Mouse (Mus musculus) limb, embryonic 14.5 days (tissue): ENCODE measurements at regions not wholly inside any gene's neighbourhood (a gene's known extent, or its start where the extent isn't known, plus 50 kb on each side); places are given as distances from the start of the nearest gene placed in this dataset.

Experiments
- ATAC-seq: fragments of 200-750 bp; cut with Nextera tagmentation; 2 replicates; pipeline ENCODE4 v1.8.0; 2017; ENCODE audit warnings: low read depth, moderate number of reproducible peaks, moderate TSS enrichment; ENCODE audit not compliant: low FRiP score
- DNase-seq: peaks from one replicate; pipeline ENCODE4 v3.0.0-alpha.2; 2015; ENCODE audit warnings: low spot score
- H3K27ac ChIP-seq: fragments of 300-500 bp; sonication (generic); replicated peaks from 2 replicates; pipeline ENCODE4 v1.5.1; 2014; ENCODE audit warnings: low read depth, mild to moderate bottlenecking, low read length, moderate library complexity, mixed read lengths
- H3K27me3 ChIP-seq: fragments of 300-500 bp; sonication (generic); 2 replicates; pipeline ENCODE4 v1.6.1; 2014; ENCODE audit warnings: low read length, mixed read lengths; ENCODE audit not compliant: control insufficient read depth, insufficient read depth
- H3K36me3 ChIP-seq: fragments of 300-500 bp; sonication (generic); 2 replicates; pipeline ENCODE4 v1.6.1; 2014; ENCODE audit warnings: mild to moderate bottlenecking, low read length, moderate library complexity, mixed read lengths; ENCODE audit not compliant: control insufficient read depth, insufficient read depth
- H3K4me1 ChIP-seq: fragments of 300-500 bp; sonication (generic); 2 replicates; pipeline ENCODE4 v1.6.1; 2014; ENCODE audit warnings: antibody characterized with exemption, low read length, mixed read lengths; ENCODE audit not compliant: control insufficient read depth, insufficient read depth
- H3K4me2 ChIP-seq: fragments of 300-500 bp; sonication (generic); replicated peaks from 2 replicates; pipeline ENCODE4 v1.6.1; 2014; ENCODE audit warnings: low read depth, mild to moderate bottlenecking, low read length, moderate library complexity; ENCODE audit not compliant: severe bottlenecking
- H3K4me3 ChIP-seq: fragments of 300-500 bp; sonication (generic); replicated peaks from 2 replicates; pipeline ENCODE4 v1.5.1; 2014; ENCODE audit warnings: low read length
- H3K9ac ChIP-seq: fragments of 300-500 bp; sonication (generic); 2 replicates; pipeline ENCODE4 v1.6.1; 2014; ENCODE audit warnings: mild to moderate bottlenecking, low read depth, low read length, moderate library complexity; ENCODE audit not compliant: severe bottlenecking
- H3K9me3 ChIP-seq: fragments of 300-500 bp; sonication (generic); 2 replicates; pipeline ENCODE4 v1.6.1; 2016; ENCODE audit warnings: low read length; ENCODE audit not compliant: control insufficient read depth
- POLR2A ChIP-seq: fragments of 200-500 bp; IDR thresholded peaks from 2 replicates; pipeline ENCODE4 v1.8.0; 2012; ENCODE audit warnings: inconsistent platforms, mild to moderate bottlenecking, moderate library complexity, borderline replicate concordance; ENCODE audit not compliant: insufficient read depth, insufficient read length; ENCODE audit errors: extremely low read depth
- WGBS: fragments of 180-500 bp; shearing (Covaris S2); extraction: QIAGEN DNeasy Blood & Tissue Kit; methylation state at CpG from one replicate; pipeline ENCODE4 v1.1.7; 2014; 5-methylcytosine and 5-hydroxymethylcytosine counted together

DNA sequence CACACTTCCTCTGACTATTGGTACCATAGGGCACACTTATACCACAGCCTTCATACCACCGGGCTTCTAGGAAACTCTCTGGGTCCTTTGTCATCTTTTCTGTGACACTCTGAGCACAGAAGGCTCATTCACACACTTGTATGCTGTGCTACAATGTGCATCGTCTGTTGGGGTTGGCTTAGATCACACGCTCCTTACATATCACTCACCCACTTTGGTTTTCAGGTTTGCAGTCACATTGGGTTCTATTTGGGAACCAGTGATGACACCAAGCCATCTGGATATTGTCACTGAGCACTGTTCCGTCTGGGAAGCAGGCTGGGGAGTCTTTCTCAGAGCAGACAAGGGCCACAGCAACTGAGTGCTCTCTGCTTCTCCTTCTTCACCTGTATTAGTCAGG, 74.1 kb upstream of the Vldlr start:
- Histone ChIP-seq H3K4me3 (no peak overlapping the region), H3K4me2 (no peak overlapping the region), H3K27me3 (no peaks in the 10 kb centered on the region), H3K27ac (no peak overlapping the region), H3K9ac (no peak overlapping the region), H3K36me3 (no peaks in the 10 kb centered on the region), H3K9me3 (no peaks in the 10 kb centered on the region), H3K4me1 (no peaks in the 10 kb centered on the region)
- DNase-seq (no peak), ATAC-seq (no peak)
- TF ChIP-seq POLR2A: no peak
- WGBS: 95% methylated on average over 4 of the region's 4 CpGs

DNA sequence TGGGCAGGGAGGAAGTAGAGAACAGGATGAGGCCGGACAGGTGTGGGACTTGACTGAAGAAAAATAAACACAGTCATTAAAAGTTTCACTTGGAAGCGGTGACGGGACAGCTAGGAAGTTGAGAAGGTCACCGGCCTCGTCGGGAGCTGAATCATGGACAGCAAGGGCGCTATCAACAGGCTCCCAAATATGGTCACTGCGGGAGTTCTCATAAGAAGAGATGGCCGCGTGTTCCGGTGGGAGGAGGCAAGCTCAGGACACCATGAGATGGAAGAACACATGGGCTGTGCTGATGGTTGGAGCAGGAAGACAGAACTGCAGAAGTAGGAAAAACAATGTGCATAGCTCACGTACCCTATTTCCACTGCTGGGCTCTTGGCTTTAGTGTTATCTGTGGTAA, 68.9 kb upstream of the Vldlr start:
- H3K9me3 ChIP-seq: no peaks in the 10 kb centered on the region
- H3K27me3 ChIP-seq: no peaks in the 10 kb centered on the region
- H3K4me3 ChIP-seq: no peak overlapping the region
- no peak for TF ChIP-seq POLR2A
- no peak overlapping the region for H3K4me2 ChIP-seq
- no peaks in the 10 kb centered on the region for H3K36me3 ChIP-seq
- no peak for ATAC-seq
- no peak overlapping the region for H3K9ac ChIP-seq
- H3K27ac ChIP-seq: no peak overlapping the region
- WGBS: 85% methylated on average over 12 of the region's 12 CpGs
- DNase-seq: no peak
- 0 out of 2 replicates have a peak, but pooled peaks cover 4% of the 10 kb centered on the region for H3K4me1 ChIP-seq

- no peak overlapping the region for H3K9ac ChIP-seq
- H3K27me3 ChIP-seq: no peaks in the 10 kb centered on the region
- H3K4me1 ChIP-seq: 0 out of 2 replicates have a peak, but pooled peaks cover 4% of the 10 kb centered on the region
- H3K4me2 ChIP-seq: no peak overlapping the region
- no peaks in the 10 kb centered on the region for H3K36me3 ChIP-seq
- 49% methylated on average over 5 of the region's 5 CpGs for WGBS
- H3K27ac ChIP-seq: no peak overlapping the region
- H3K9me3 ChIP-seq: no peaks in the 10 kb centered on the region
- no peak for TF ChIP-seq POLR2A
- H3K4me3 ChIP-seq: no peak overlapping the region
- ATAC-seq (no peak; the same call in 1 of the 2 replicates), DNase-seq (peak; percentile 38)
These were observed 68.0 kb upstream of the Vldlr start for GRCm38 (mm10) chr19:27148330-27148729.

DNA sequence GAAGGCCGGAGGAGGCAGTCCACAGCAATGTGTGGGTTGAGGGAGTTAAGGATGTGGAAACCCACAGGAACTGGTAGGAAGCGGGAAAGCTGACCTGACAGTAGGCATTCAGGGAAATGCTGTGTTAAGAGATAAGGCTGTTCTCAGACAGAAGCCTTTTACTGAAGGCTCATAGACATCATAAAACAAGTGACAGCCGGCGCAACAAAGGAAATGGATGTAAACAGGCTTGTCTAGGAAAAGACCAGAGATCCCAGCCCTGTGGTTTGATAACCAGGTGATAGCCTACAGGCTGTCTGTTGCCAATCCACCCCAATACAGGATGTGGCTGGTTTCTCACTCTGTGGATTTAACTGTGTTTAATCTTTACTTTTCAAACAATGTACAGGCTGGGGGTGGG, 66.7 kb upstream of the Vldlr start:
- Histone ChIP-seq H3K36me3 (no peaks in the 10 kb centered on the region), H3K4me2 (no peak overlapping the region), H3K27me3 (no peaks in the 10 kb centered on the region), H3K4me3 (no peak overlapping the region), H3K4me1 (0 out of 2 replicates have a peak, but pooled peaks cover 4% of the 10 kb centered on the region), H3K27ac (no peak overlapping the region), H3K9ac (no peak overlapping the region), H3K9me3 (no peaks in the 10 kb centered on the region)
- DNase-seq: no peak
- no peak for TF ChIP-seq POLR2A
- ATAC-seq: no peak
- WGBS: 60% methylated on average over 4 of the region's 4 CpGs

DNA sequence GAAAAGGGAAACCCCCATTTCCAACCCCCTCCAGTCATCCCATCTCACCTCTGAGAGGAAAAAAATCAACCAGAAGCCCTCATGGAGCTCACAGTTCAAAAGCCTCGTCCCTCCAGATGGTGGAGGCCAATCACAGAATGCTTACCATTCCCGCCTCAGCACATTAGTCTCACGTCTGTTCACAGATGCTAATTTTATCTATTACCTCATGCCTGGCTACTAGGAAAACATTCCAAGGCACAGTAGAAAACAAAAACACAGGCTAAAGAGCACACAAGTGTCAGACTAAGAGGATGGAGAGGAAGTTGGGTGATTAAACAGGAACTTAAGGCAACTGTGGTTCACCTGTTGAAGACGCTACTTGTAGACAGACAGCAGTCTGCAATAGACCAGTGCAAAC, 54.4 kb upstream of the Vldlr start:
- Histone ChIP-seq H3K27ac (no peak overlapping the region), H3K4me1 (no peaks in the 10 kb centered on the region), H3K4me2 (no peak overlapping the region), H3K27me3 (no peaks in the 10 kb centered on the region), H3K9ac (no peak overlapping the region), H3K9me3 (no peaks in the 10 kb centered on the region), H3K36me3 (no peaks in the 10 kb centered on the region), H3K4me3 (no peak overlapping the region)
- TF ChIP-seq POLR2A: no peak
- DNase-seq: no peak
- 57% methylated on average over 4 of the region's 4 CpGs for WGBS
- no peak for ATAC-seq
